Mouse (Mus musculus): ENCODE results near the gene Havcr2. TPM values are rescaled to one million over a fixed set of nuclear protein-coding genes. Genes with fewer than 3 reads are reported as not detected.

The Havcr2 gene
- total and polyA plus RNA-seq, 3 experiments = 1.3 to 2.1 TPM; not detected in 1

- no peak for TF ChIP-seq GABPA (IDR thresholded peaks at IDR 0.05; ENCODE audit: low read depth, low read length)
- no peak for TF ChIP-seq POLR2AphosphoS2 (IDR thresholded peaks at IDR 0.05; ENCODE audit: low read length)
- no peak for TF ChIP-seq MXI1 (IDR thresholded peaks at IDR 0.05; ENCODE audit: low read depth, low read length)
- TF ChIP-seq SMC3 (IDR thresholded peaks at IDR 0.05; ENCODE audit: low read depth, low read length) = no peak
Measured at GRCm38 (mm10) chr11:46454453-46455045, at the start of gene Havcr2 (continued).

- Histone ChIP-seq H3K27ac (ENCODE audit: control insufficient read depth, low read depth, low read length) (no peak overlapping the region), H3K9ac (ENCODE audit: control insufficient read depth, low read depth, low read length, poor library complexity, severe bottlenecking) (no peak overlapping the region), H3K4me1 (ENCODE audit: control insufficient read depth in 1 of 2, insufficient read depth in 2 of 2, low read length in 2 of 2) (no peaks in the 10 kb centered on the region), H3K79me2 (ENCODE audit: control insufficient read depth, insufficient read depth, low read length, poor library complexity) (no peaks in the 10 kb centered on the region), H3K9me3 (replicated peaks; ENCODE audit: insufficient read depth, low read length) (no peaks in the 10 kb centered on the region), H3K36me3 (ENCODE audit: control insufficient read depth in 1 of 2, insufficient read depth in 2 of 2, low read length in 2 of 2) (no peaks in the 10 kb centered on the region), H3K4me3 (ENCODE audit: control insufficient read depth in 1 of 2, insufficient read depth in 1 of 2, low read depth in 2 of 2, low read length in 2 of 2) (no peak overlapping the region), H3K27me3 (ENCODE audit: control insufficient read depth in 1 of 2, insufficient read depth in 2 of 2, low read length in 2 of 2) (peaks cover 2 to 5% of the 10 kb centered on the region in 2 experiments; a peak in 2 of 4 replicates)
- DNase-seq (ENCODE audit: low read depth, low spot score) = no peak
- TF ChIP-seq JUND (IDR thresholded peaks at IDR 0.05; ENCODE audit: low read depth, low read length) (no peak), POLR2AphosphoS5 (IDR thresholded peaks at IDR 0.05; ENCODE audit: borderline replicate concordance, low read depth, low read length) (no peak), HCFC1 (IDR thresholded peaks at IDR 0.05; ENCODE audit: low read depth, low read length) (no peak), ZMIZ1 (IDR thresholded peaks at IDR 0.05; ENCODE audit: low read depth, low read length) (no peak), BHLHE40 (IDR thresholded peaks at IDR 0.05; ENCODE audit: borderline replicate concordance, low read depth, low read length) (no peak), CHD2 (IDR thresholded peaks at IDR 0.05; ENCODE audit: low read length) (no peak), RAD21 (IDR thresholded peaks at IDR 0.05; ENCODE audit: low read depth, low read length) (no peak), USF1 (IDR thresholded peaks at IDR 0.05; ENCODE audit: low read depth, low read length) (no peak), RCOR1 (IDR thresholded peaks at IDR 0.05; ENCODE audit: low read depth, low read length) (no peak), GABPA (IDR thresholded peaks at IDR 0.05; ENCODE audit: low read depth, low read length) (no peak), ZC3H11A (IDR thresholded peaks at IDR 0.05; ENCODE audit: low read depth, low read length) (no peak), E2F4 (IDR thresholded peaks at IDR 0.05; ENCODE audit: borderline replicate concordance, low read depth, low read length) (no peak), TBP (IDR thresholded peaks at IDR 0.05; ENCODE audit: low read depth, low read length) (no peak), MYB (IDR thresholded peaks at IDR 0.05; ENCODE audit: low read depth, low read length) (no peak), GATA1 (IDR thresholded peaks at IDR 0.05; ENCODE audit: low read depth, low read length) (no peak), MAFK (IDR thresholded peaks at IDR 0.05; ENCODE audit: borderline replicate concordance, low read depth, low read length) (no peak), NELFE (IDR thresholded peaks at IDR 0.05; ENCODE audit: low read depth, low read length) (no peak), USF2 (IDR thresholded peaks at IDR 0.05; ENCODE audit: borderline replicate concordance in 1 of 2, insufficient read depth in 1 of 2, low read depth in 1 of 2, low read length in 2 of 2) (no peak)
Measured at GRCm38 (mm10) chr11:46404986-46405385, 49.7 kb upstream of the Havcr2 start.
